Mouse (Mus musculus) neutrophil, adult 5-6 weeks (primary cell): ENCODE measurements around the gene Slc26a10. TPM values are rescaled to one million over a fixed set of nuclear protein-coding genes. Genes with fewer than 3 reads are reported as not detected.
A peak's percentile ranks its signal among the peaks of the same experiment; 100 is the strongest.
"Not testable (repeated sequence)": the region's sequence is repeated elsewhere in the genome, so short reads cannot be mapped to it uniquely, and the experiment has no call there.

ENCODE experiments used
- ATAC-seq: fragments of 151-379, 151-347 bp; 2 replicates; pipeline ENCODE4 v1.8.0; 2017; ENCODE audit warnings: mild to moderate bottlenecking, moderate TSS enrichment; ENCODE audit not compliant: insufficient number of reproducible peaks, poor library complexity, low FRiP score, severe bottlenecking; ENCODE audit errors: extremely low read depth
- total RNA-seq: library from RNA; stranded (forward); fragments of 200-1000 nt; gene quantifications from 2 replicates; pipeline ENCODE4 v1.2.3, GENCODE M21; 2017

The Slc26a10 gene
- total RNA-seq, 1 experiment from 2014 or later: 3.0 TPM

DNA sequence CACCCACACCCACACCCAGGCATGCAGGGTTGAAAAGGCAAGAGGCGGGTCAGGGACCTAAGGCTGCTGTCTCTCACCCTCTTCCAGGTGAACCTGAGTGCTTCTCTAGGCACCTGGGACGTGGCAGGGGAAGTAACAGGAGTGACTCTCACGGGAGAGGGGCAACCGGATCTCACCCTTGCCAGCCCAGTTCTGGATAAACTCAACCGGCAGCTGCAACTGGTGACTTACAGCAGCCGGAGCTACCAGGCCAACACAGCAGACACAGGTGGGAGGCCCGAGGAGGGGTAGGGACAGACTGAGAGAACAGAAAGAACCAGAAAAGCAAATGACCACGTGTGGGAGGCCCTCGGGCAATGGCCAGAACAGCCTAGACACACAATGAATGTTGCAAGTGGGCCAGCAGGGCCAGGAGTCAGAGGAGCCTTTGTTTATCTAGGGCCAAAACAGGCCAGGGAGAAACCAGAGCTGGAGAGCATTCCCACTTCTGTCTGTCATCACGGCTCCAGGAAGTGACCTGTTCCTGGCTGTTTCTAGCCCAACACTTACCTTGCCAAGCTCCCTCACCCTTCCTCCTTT is 12.7 kb downstream of the Slc26a10 start:
- ATAC-seq: no peak

DNA sequence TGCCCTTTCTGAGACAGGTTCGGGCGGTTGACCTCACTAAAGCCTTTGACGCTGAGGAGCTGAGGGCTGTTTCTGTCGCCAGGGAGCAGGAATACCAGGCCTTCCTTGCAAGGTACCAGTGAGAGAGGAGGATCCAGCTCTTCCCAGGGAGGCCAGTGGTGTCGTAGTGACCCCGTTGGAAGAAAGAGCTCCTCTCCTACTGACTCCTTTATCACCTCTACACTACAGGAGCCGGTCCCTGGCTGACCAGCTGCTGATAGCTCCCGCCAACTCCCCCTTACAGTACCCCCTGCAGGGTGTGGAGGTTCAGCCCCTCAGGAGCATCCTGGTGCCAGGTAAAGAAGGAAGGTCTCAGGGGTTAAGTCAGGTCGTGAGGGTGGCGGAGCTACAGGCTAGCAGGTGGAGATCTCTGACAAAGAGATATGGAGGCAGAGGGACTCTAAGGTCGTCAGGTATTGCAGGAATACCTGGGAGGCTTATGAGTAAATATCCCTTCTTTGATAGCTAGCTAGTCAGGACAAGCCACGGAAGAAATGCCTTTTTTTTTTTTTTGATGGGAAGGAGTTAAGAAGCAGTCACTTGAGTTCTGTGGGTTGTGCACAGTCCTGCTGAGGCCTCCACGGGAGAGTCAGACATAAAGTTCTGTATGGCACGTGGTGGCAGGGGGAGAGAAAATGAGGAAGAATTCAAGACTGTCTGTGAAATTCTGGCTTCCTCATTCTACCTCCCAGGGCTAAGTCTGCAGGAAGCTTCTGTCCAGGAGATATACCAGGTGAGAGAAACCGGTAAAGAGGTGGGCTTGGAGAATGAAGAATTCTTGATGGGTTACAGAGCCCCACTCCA is 13.5 kb downstream of the Slc26a10 start:
- no peak for ATAC-seq

- no peak for ATAC-seq
Measured at GRCm38 (mm10) chr10:127166404-127166715, 14.1 kb downstream of the Slc26a10 start.

DNA sequence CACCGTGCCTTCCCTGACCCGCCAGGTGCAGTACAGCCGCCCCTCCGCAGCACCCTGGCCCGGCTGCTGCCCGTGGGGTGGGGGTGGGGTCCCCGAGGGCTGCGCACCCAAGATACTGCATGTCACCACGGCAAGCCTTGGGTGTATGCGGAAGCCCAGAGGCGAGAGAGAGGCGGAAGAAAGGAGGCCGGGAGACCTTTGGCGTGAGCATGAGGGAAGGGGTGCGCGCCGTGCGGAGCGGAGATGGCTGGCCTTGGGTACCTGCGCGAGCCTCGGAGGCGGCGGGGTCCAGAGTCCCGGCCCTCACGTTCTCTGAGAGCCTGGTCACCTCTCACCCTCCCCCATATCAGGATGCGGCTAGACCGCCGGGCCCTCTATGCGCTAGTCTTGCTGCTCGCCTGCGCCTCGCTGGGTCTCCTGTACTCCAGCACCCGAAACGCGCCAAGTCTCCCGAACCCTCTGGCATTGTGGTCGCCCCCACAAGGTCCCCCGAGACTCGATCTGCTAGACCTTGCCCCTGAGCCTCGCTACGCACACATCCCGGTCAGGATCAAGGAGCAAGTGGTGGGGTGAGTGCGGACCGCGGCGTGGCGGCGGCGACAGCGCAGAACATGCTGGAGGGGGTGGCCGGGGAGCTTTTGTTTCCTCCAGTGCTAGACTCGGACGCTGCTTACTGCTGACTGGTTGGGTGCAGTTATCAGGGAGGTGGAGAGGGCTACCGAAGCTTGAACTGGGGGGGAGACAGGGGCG is 14.6 kb downstream of the Slc26a10 start:
- ATAC-seq: peak; percentile 27

DNA sequence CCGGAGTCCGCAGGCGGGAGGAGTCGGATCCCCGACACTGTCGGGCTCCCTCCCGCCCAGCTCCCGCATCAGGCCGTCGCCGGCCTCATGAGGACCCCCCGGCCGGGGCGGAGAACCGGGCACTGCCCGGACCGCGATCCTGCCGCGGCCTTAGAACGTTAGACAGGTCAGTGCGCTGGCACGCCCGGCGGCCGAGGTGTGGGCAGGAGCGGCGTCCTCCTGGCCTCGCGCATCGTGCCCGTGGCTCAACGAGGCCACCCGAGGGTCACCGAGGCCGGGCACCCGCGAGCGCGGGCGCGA is 15.1 kb downstream of the Slc26a10 start:
- no peak for ATAC-seq

GRCm38 (mm10) chr10:127164631-127165353 is 15.7 kb downstream of the Slc26a10 start, which contains the start of gene B4galnt1:
B4galnt1 (plus strand) TSS chr10:127165225.
- peak; percentile 45 for ATAC-seq

DNA sequence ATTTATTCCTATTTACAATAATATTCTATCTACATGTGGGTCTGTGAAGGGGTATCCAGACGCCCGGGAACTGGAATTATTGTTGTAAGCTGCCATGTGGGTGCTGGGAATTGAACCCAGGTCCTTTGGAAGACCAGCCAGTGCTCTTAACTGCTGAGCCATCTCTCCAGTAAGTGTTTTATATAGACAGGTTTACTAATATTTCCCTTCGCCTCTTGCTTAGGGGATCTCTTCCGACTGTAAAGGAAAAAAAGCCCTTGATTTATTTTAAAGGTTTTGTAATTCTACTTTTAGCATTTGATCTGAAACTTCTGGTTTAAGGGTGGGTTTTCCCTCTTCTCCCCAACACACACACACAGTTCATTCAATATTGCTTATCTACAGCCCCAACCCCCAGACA is 16.3 kb downstream of the Slc26a10 start:
- no peak for ATAC-seq

- ATAC-seq: peak; percentile 45
Measured at GRCm38 (mm10) chr10:127162771-127163261, 17.6 kb downstream of the Slc26a10 start.

DNA sequence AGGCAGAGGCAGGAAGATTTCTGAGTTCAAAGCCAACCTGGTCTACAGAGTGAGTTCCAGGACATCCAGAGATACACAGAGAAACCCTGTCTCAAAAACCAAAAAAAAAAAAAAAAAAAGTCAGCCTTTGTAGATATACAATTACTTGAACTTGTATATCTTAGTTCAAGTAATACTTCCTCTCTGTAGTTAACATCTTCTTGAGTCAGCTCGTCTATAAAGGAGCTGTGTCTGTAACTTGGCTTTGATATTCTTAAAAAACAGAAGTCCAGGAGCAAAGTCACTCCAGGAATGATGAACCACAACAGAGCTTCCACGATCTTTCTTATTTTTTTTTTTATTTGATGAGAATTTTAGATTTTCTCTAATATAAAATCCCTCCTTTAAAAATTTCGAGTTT is 19.7 kb downstream of the Slc26a10 start:
- ATAC-seq: no peak

GRCm38 (mm10) chr10:127160081-127160480 is 20.4 kb downstream of the Slc26a10 start:
- ATAC-seq: no peak

- no peak for ATAC-seq
Measured at GRCm38 (mm10) chr10:127158471-127158870, 22.0 kb downstream of the Slc26a10 start.

DNA sequence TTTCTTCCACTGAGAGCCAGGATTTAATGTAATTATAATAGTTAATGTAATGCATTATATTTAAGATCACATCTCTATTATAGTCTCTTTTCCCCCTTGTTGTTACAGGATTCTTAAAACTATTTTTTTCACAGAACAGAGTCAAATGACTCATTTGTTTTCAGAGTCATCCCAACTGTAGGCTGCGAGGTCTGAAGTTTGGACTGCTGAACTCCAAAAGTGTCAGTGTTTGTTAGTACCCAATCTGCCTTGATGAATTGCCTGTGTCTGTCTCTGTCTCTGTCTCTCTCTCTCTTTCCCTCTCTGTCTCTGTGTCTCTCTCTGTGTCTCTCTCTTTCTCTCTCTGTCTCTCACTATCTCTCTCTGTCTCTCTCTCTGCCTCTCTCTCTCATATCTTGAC is 23.9 kb downstream of the Slc26a10 start:
- no peak for ATAC-seq

DNA sequence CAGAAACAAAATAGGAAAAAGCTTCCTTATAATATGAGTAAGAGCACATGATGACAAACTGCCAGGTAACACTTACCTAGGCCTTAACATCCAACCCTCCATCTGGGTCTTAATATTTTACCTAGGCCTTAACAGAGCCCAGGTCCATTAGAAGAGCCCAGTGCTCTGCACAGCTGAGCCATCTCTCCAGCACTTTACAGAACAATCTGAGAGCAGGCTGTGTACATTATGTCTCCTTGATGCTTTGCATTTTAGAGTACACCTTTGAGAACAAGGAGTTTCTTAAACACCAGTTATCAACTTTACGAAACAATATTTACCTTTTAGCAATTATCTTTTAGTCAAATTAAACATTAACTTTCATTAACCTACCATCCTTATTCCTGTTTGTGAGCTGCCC is 24.4 kb downstream of the Slc26a10 start:
- ATAC-seq: no peak

GRCm38 (mm10) chr10:127154652-127155051 is 25.8 kb downstream of the Slc26a10 start:
- no peak for ATAC-seq

GRCm38 (mm10) chr10:127154241-127154640 is 26.2 kb downstream of the Slc26a10 start:
- no peak for ATAC-seq

- ATAC-seq: no peak
Measured at GRCm38 (mm10) chr10:127153323-127153722, 27.1 kb downstream of the Slc26a10 start.

DNA sequence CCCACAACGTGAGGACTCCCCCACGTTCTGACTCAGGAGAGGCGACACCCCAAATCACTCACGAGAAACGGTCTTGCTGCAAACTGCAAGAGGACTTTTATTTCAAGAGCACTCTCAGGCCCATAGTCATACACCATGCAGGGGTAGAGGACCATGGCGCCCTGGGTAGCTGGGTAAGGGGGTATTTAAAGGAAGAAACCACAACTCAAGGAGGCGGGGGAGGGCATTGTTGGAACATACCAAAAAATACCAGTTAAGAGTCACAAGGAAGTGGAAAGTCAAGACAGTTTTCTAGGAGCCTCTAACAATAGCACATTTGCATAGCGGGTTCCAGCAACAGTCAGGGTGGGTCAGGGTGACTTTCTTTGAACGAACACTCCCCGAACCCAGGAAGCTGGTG is 27.9 kb downstream of the Slc26a10 start:
- not testable (repeated sequence) for ATAC-seq

GRCm38 (mm10) chr10:127151233-127151632 is 29.2 kb downstream of the Slc26a10 start:
- ATAC-seq: not testable (repeated sequence)

DNA sequence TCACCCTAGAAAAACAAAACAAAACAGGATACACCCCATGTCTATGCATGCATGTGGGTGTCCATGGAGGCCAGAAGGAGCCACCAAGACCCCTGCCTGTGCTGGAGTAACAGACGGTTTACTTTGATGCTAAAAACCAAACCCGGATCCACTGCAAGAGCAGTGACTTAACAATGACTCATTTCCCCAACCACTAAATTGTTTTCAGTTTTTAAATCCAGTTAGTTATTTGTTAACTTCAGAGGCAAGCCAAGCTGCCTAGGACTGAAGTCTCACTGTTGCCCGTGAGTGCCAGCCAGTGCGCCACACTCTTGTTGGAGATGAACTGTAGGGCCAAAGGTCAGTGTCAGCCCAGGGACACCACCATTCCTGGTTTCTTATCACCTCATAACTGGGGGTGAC is 30.0 kb downstream of the Slc26a10 start:
- no peak for ATAC-seq
